Mouse (Mus musculus): ENCODE data around the gene Cth.

Cth gene

GRCm38 (mm10) chr3:157908166-157908565 lies 16.7 kb downstream of the Cth start:
- DNase-seq, result no peak

GRCm38 (mm10) chr3:157901721-157902120 lies 23.2 kb downstream of the Cth start:
- no peak for DNase-seq

GRCm38 (mm10) chr3:157899986-157900385 lies 24.9 kb downstream of the Cth start:
- DNase-seq, result no peak

- no peak for DNase-seq
These were observed 27.2 kb downstream of the Cth start for GRCm38 (mm10) chr3:157897645-157898044.

GRCm38 (mm10) chr3:157891819-157892218 lies 33.1 kb downstream of the Cth start:
- DNase-seq, result no peak

GRCm38 (mm10) chr3:157884081-157884643 lies 40.7 kb downstream of the Cth start:
- DNase-seq, result no peak

- DNase-seq, result no peak
These were observed 41.8 kb downstream of the Cth start for GRCm38 (mm10) chr3:157883085-157883484.

- DNase-seq, result no peak
These were observed 42.9 kb downstream of the Cth start for GRCm38 (mm10) chr3:157881992-157882391.

- DNase-seq, result no peak
These were observed 43.9 kb downstream of the Cth start for GRCm38 (mm10) chr3:157880983-157881382.

- DNase-seq, result no peak
These were observed 47.0 kb downstream of the Cth start for GRCm38 (mm10) chr3:157877847-157878246.

GRCm38 (mm10) chr3:157876439-157877156 lies 48.3 kb downstream of the Cth start:
- DNase-seq, result peak; percentile 33

- DNase-seq, result no peak
These were observed 52.0 kb downstream of the Cth start for GRCm38 (mm10) chr3:157872897-157873296.

GRCm38 (mm10) chr3:157867836-157868235 lies 57.0 kb downstream of the Cth start:
- no peak for DNase-seq

- no peak for DNase-seq
These were observed 58.6 kb downstream of the Cth start for GRCm38 (mm10) chr3:157866251-157866650.

GRCm38 (mm10) chr3:157865848-157866247 lies 59.0 kb downstream of the Cth start:
- no peak for DNase-seq

- DNase-seq, result no peak
These were observed 59.4 kb downstream of the Cth start for GRCm38 (mm10) chr3:157865431-157865830.

- no peak for DNase-seq
These were observed 72.1 kb downstream of the Cth start for GRCm38 (mm10) chr3:157852806-157853205.

- no peak for DNase-seq
These were observed 76.4 kb downstream of the Cth start for GRCm38 (mm10) chr3:157848503-157848902.

- no peak for DNase-seq
These were observed 77.3 kb downstream of the Cth start for GRCm38 (mm10) chr3:157847338-157848284.

Measured in right cerebral cortex, postnatal 4 days (tissue).